Mouse (Mus musculus): ENCODE measurements around the gene Gm37240.

DNA sequence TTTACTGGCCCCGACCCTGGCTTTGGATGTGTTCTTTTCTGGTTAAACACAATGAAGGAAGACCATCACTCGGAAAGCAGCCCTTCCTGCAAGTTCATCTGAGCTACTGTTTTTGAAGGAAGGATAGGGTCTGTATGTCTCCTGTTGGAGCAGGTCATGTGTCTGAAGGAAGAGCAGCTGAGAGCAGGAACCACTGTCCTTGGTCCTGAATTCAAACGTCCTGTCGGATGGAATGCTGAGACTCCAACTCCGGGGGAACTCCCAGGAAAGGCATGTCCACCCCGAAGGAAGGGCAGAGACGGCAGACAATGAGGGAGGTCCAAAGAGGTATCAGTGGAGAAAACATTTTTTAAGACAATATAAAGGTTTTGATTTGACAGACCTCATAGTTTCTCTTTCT, 741.8 kb downstream of the Gm37240 start:
- TF ChIP-seq CTCF (IDR thresholded peaks at IDR 0.05; ENCODE audit: control insufficient read depth, insufficient read depth, low read length) (no peak), POLR2A (IDR thresholded peaks at IDR 0.05; ENCODE audit: borderline replicate concordance, control insufficient read depth, low read depth, low read length) (no peak)
